ENCODE assay signal across 25 mouse cellular contexts in genomic region chr3:103755351-103755750, GRCm38 (mm10). TPM values are rescaled to one million over a fixed set of nuclear protein-coding genes. Genes with fewer than 3 reads are reported as not detected.
"Had no signal": no experiment of that assay in that cellular context is flagged by ENCODE, and none has a peak within 500 bp of the region (broad histone marks: within the 10 kb centered on the region; RNA-seq: fewer than 3 reads in every experiment).

No protein-coding gene starts in this region.

- H3K9me3 ChIP-seq: lung, embryonic 15.5 days; megakaryocyte, embryonic 14.5 days; midbrain, embryonic 13.5 days; midbrain, embryonic 15.5 days; neural tube, embryonic 12.5 days; stomach, embryonic 15.5 days had no signal

- ATAC-seq: lung, postnatal 0 days; midbrain, embryonic 13.5 days; midbrain, embryonic 15.5 days had no signal

- DNase-seq: lung, adult 2 months; lung, postnatal 14 days; lung, postnatal 36 days; right cerebral cortex, postnatal 14 days; thymus, adult 2 months; thymus, postnatal 25 days; thymus, postnatal 4 days had no signal

- H3K27me3 ChIP-seq: lung, embryonic 15.5 days; megakaryocyte, embryonic 14.5 days; midbrain, embryonic 13.5 days; midbrain, embryonic 15.5 days; neural tube, embryonic 12.5 days; stomach, embryonic 15.5 days had no signal

- H3K4me2 ChIP-seq: lung, embryonic 15.5 days; midbrain, embryonic 11.5 days; midbrain, embryonic 13.5 days; midbrain, embryonic 15.5 days; neural tube, embryonic 12.5 days; stomach, embryonic 15.5 days had no signal

- H3K4me1 ChIP-seq: lung, embryonic 15.5 days; midbrain, embryonic 13.5 days; midbrain, embryonic 15.5 days; neural tube, embryonic 12.5 days; stomach, embryonic 15.5 days had no signal

- H3K9ac ChIP-seq: lung, embryonic 15.5 days; midbrain, embryonic 13.5 days; midbrain, embryonic 15.5 days; neural tube, embryonic 12.5 days; stomach, embryonic 15.5 days had no signal

- H3K4me3 ChIP-seq: lung, embryonic 15.5 days; megakaryocyte, embryonic 14.5 days; midbrain, embryonic 13.5 days; midbrain, embryonic 15.5 days; neural tube, embryonic 12.5 days; stomach, embryonic 15.5 days had no signal

- H3K27ac ChIP-seq: lung, embryonic 15.5 days; macrophage; midbrain, embryonic 13.5 days; midbrain, embryonic 15.5 days; neural tube, embryonic 12.5 days; stomach, embryonic 15.5 days; stomach, postnatal 0 days had no signal

RNA-seq across cellular contexts. Expression of gene Gm10964, which starts 16.2 kb away (rescaled TPM):
- total RNA-seq: megakaryocyte progenitor cell, adult 5-6 weeks; midbrain, postnatal 0 days; monocyte, adult 5-6 weeks; neutrophil, adult 5-6 weeks had no signal
- polyA plus RNA-seq: lung, adult 2 months; lung, embryonic 15.5 days; lung, postnatal 0 days; macrophage; midbrain, embryonic 11.5 days; midbrain, embryonic 13.5 days; midbrain, embryonic 15.5 days; midbrain, postnatal 0 days; neural tube, embryonic 12.5 days; neural tube, embryonic 14.5 days; spleen, adult 2 months; stomach, embryonic 15.5 days; stomach, postnatal 0 days; testis, adult 2 months; thymus, adult 2 months; urinary bladder, adult 2 months had no signal
